Mouse (Mus musculus) G1E (cell line): ENCODE results near the gene Rreb1.

ENCODE experiments used
- CTCF ChIP-seq: IDR thresholded peaks from 2 replicates; pipeline ENCODE4 v1.5.1; 2012; ENCODE audit warnings: low read depth, low read length, inconsistent platforms, mixed read lengths
- GATA1 ChIP-seq: IDR thresholded peaks from 2 replicates; pipeline ENCODE4 v1.6.1; 2012; ENCODE audit warnings: borderline replicate concordance, low read length, inconsistent platforms, mixed read lengths
- GATA2 ChIP-seq: IDR thresholded peaks from 2 replicates; pipeline ENCODE4 v1.6.1; 2012; ENCODE audit warnings: low read depth, low read length, inconsistent platforms, borderline replicate concordance
- POLR2AphosphoS5 ChIP-seq: IDR thresholded peaks from 2 replicates; pipeline ENCODE4 v1.6.1; 2012; ENCODE audit warnings: low read depth, low read length, inconsistent platforms; ENCODE audit not compliant: insufficient replicate concordance
- TAL1 ChIP-seq: conservative IDR thresholded peaks from 2 replicates; pipeline ENCODE4 v1.6.1; 2012; ENCODE audit warnings: low read depth, low read length, inconsistent platforms, mixed read lengths

DNA sequence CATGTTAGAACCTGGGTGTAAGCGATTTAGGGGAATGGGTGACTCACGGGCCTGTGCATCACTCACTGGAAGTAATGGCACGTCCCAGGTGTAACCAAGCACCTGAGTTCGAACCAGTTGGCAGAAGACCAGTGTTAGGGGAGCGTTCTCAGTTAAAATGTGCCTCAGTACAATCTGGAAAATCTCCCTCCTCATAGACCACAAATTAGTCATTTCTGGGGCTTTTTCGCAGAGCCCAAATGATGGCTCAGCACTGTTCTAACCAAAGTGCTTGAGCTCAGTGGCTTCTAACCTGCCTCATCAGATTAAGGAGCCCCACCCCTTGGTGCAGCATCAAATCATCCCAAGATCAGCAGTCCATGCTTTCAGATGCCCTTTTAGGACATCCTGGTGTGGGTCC is 5.5 kb downstream of the Rreb1 start:
- TF ChIP-seq CTCF: no peak
- TF ChIP-seq GATA2: no peak
- TF ChIP-seq TAL1: no peak
- TF ChIP-seq GATA1: no peak
- TF ChIP-seq POLR2AphosphoS5: no peak
